Mouse (Mus musculus) midbrain, embryonic 16.5 days (tissue): Measurements from ENCODE around the gene Prkch. TPM values are rescaled to one million over a fixed set of nuclear protein-coding genes. Genes with fewer than 3 reads are reported as not detected.

ENCODE experiments used
- ATAC-seq: fragments of 200-750 bp; cut with Nextera tagmentation; 2 replicates; pipeline ENCODE4 v1.8.0; 2017; ENCODE audit warnings: moderate TSS enrichment
- H3K27ac ChIP-seq: fragments of 300-500 bp; sonication (generic); 2 replicates; pipeline ENCODE4 v1.5.1; 2014; ENCODE audit warnings: mild to moderate bottlenecking, low read length, mixed read lengths
- H3K27me3 ChIP-seq: fragments of 300-500 bp; sonication (generic); 2 replicates; pipeline ENCODE4 v1.6.1; 2014; ENCODE audit warnings: low read depth, low read length, mixed read lengths; ENCODE audit not compliant: control insufficient read depth, insufficient read depth
- H3K36me3 ChIP-seq: fragments of 300-500 bp; sonication (generic); 2 replicates; pipeline ENCODE4 v1.6.1; 2014; ENCODE audit warnings: mild to moderate bottlenecking, low read length, moderate library complexity, mixed read lengths; ENCODE audit not compliant: control insufficient read depth, insufficient read depth
- H3K4me1 ChIP-seq: fragments of 300-500 bp; sonication (generic); 2 replicates; pipeline ENCODE4 v1.6.1; 2014; ENCODE audit warnings: mild to moderate bottlenecking, low read length, mixed read lengths; ENCODE audit not compliant: control insufficient read depth, insufficient read depth
- H3K4me2 ChIP-seq: fragments of 300-500 bp; sonication (generic); 2 replicates; pipeline ENCODE4 v1.6.1; 2014; ENCODE audit warnings: mild to moderate bottlenecking, low read length, mixed read lengths
- H3K4me3 ChIP-seq: fragments of 300-500 bp; sonication (generic); 2 replicates; pipeline ENCODE4 v1.5.1; 2014; ENCODE audit warnings: low read depth, mild to moderate bottlenecking, low read length, moderate library complexity, mixed read lengths
- H3K9ac ChIP-seq: fragments of 300-500 bp; sonication (generic); 2 replicates; pipeline ENCODE4 v1.6.1; 2014; ENCODE audit warnings: low read depth, low read length, mixed read lengths
- H3K9me3 ChIP-seq: fragments of 300-500 bp; sonication (generic); replicated peaks from 2 replicates; pipeline ENCODE4 v1.6.1; 2014; ENCODE audit warnings: mild to moderate bottlenecking, low read length, mixed read lengths; ENCODE audit not compliant: control insufficient read depth, poor library complexity, severe bottlenecking
- WGBS: fragments of 180-500 bp; shearing (Covaris S2); extraction: QIAGEN DNeasy Blood & Tissue Kit; methylation state at CpG from one replicate; pipeline ENCODE4 v1.1.7; 2014; 5-methylcytosine and 5-hydroxymethylcytosine counted together
- polyA plus RNA-seq: library from polyadenylated mRNA; unstranded; fragments of >200 nt; fragmentation: Nextera tagmentation; extraction: Ambion mirVana; gene quantifications from 2 replicates; pipeline ENCODE4 v1.2.1, GENCODE M21; 2015

The Prkch gene
- polyA plus RNA-seq, 1 experiment from 2014 or later: 10.4 TPM

DNA sequence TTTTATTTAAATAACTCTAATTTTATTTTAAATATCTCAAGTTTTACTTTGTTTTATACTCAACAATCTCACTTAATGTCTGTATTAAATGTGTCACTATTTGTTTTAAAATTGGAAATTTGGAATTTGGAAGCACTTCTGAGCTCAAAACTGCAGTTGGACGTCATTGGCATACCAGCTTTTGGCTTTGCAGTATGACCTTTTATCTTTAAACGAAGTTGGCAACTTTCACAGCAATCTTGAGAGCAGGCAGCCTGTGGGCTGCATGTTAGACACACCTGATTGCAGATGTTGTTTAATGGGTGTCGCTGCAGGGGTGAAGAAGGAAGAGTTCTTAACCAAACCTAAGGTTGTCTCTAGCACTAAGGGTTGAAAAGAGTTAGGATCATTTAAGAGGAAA, 220.9 kb downstream of the Prkch start:
- Histone ChIP-seq H3K27ac (no peak overlapping the region), H3K4me2 (no peak overlapping the region), H3K4me3 (no peak overlapping the region), H3K4me1 (peaks cover 4% of the 10 kb centered on the region; the same call in 1 of the 2 replicates), H3K9me3 (no peaks in the 10 kb centered on the region), H3K9ac (no peak overlapping the region), H3K36me3 (no peaks in the 10 kb centered on the region), H3K27me3 (no peaks in the 10 kb centered on the region)
- ATAC-seq: no peak
- 59% methylated on average over 3 of the region's 3 CpGs for WGBS

- Histone ChIP-seq H3K9me3 (no peaks in the 10 kb centered on the region), H3K36me3 (no peaks in the 10 kb centered on the region), H3K27ac (no peak overlapping the region), H3K4me1 (peaks cover 7% of the 10 kb centered on the region; the same call in 1 of the 2 replicates), H3K4me3 (no peak overlapping the region), H3K4me2 (no peak overlapping the region), H3K9ac (no peak overlapping the region), H3K27me3 (no peaks in the 10 kb centered on the region)
- ATAC-seq: no peak
- 43% methylated on average over 5 of the region's 5 CpGs for WGBS
Measured at GRCm38 (mm10) chr12:73806003-73806402, 221.4 kb downstream of the Prkch start.

GRCm38 (mm10) chr12:73807228-73807627, 222.6 kb downstream of the Prkch start:
- Histone ChIP-seq H3K36me3 (no peaks in the 10 kb centered on the region), H3K27me3 (no peaks in the 10 kb centered on the region), H3K27ac (no peak overlapping the region), H3K4me3 (no peak overlapping the region), H3K9me3 (no peaks in the 10 kb centered on the region), H3K4me2 (no peak overlapping the region), H3K9ac (no peak overlapping the region), H3K4me1 (peaks cover 8% of the 10 kb centered on the region; the same call in 1 of the 2 replicates)
- WGBS: 79% methylated on average over 2 of the region's 2 CpGs
- ATAC-seq: no peak

- no peaks in the 10 kb centered on the region for H3K36me3 ChIP-seq
- no peak overlapping the region for H3K4me2 ChIP-seq
- no peak overlapping the region for H3K27ac ChIP-seq
- no peaks in the 10 kb centered on the region for H3K27me3 ChIP-seq
- no peak overlapping the region for H3K9ac ChIP-seq
- H3K4me3 ChIP-seq: no peak overlapping the region
- ATAC-seq: no peak
- peaks cover 11% of the 10 kb centered on the region; the same call in 1 of the 2 replicates for H3K4me1 ChIP-seq
- H3K9me3 ChIP-seq: no peaks in the 10 kb centered on the region
- 53% methylated on average over 13 of the region's 13 CpGs for WGBS
Measured at GRCm38 (mm10) chr12:73810041-73810795, 225.6 kb downstream of the Prkch start.

DNA sequence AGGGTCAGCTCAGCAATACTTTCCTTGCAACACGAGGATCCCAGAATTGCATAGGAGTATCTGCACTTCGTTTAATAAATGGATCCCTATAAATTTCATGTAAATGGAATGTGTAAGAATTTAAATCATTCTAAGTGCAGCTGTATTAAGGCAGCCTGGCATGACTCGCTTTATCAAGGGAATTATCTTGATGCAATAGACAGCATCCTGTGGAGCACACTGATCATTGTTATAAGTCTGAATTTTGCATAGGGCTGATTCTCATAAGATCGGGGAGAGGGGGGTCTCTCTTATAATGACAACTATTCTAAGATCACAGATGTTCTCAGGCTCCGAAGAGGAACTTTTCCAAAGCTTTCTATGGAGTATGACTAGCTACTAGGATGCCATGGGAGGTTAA, 226.3 kb downstream of the Prkch start:
- Histone ChIP-seq H3K4me3 (no peak overlapping the region), H3K36me3 (no peaks in the 10 kb centered on the region), H3K4me1 (peaks cover 11% of the 10 kb centered on the region; the same call in 1 of the 2 replicates), H3K27me3 (no peaks in the 10 kb centered on the region), H3K27ac (no peak overlapping the region), H3K9ac (no peak overlapping the region), H3K4me2 (no peak overlapping the region), H3K9me3 (no peaks in the 10 kb centered on the region)
- 50% methylated on average over 5 of the region's 5 CpGs for WGBS
- no peak for ATAC-seq

DNA sequence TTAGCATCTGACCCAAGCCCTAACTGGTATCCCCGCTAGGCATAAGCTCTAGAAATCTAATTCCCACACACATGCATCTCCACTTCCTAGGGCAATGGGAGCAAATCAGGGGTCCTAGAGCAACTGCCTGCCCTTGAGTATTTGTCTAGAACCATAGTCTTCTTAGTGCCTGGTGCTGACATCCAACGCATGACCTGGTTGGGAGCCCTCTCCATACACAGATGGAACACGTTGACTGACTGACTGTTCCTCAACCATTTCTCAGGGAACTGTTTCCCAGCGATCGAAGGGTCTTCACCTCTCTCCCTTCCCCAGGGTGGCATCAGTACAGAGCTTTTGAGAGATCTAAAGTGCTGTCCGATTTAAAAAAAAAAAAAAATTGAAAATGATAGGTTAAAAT, 227.6 kb downstream of the Prkch start:
- no peaks in the 10 kb centered on the region for H3K9me3 ChIP-seq
- no peak for ATAC-seq
- H3K4me1 ChIP-seq: peaks cover 11% of the 10 kb centered on the region; the same call in 1 of the 2 replicates
- H3K4me3 ChIP-seq: no peak overlapping the region
- H3K27me3 ChIP-seq: no peaks in the 10 kb centered on the region
- no peaks in the 10 kb centered on the region for H3K36me3 ChIP-seq
- no peak overlapping the region for H3K4me2 ChIP-seq
- no peak overlapping the region for H3K27ac ChIP-seq
- no peak overlapping the region for H3K9ac ChIP-seq
- whole genome bisulfite sequencing: 83% methylated on average over 6 of the region's 6 CpGs

DNA sequence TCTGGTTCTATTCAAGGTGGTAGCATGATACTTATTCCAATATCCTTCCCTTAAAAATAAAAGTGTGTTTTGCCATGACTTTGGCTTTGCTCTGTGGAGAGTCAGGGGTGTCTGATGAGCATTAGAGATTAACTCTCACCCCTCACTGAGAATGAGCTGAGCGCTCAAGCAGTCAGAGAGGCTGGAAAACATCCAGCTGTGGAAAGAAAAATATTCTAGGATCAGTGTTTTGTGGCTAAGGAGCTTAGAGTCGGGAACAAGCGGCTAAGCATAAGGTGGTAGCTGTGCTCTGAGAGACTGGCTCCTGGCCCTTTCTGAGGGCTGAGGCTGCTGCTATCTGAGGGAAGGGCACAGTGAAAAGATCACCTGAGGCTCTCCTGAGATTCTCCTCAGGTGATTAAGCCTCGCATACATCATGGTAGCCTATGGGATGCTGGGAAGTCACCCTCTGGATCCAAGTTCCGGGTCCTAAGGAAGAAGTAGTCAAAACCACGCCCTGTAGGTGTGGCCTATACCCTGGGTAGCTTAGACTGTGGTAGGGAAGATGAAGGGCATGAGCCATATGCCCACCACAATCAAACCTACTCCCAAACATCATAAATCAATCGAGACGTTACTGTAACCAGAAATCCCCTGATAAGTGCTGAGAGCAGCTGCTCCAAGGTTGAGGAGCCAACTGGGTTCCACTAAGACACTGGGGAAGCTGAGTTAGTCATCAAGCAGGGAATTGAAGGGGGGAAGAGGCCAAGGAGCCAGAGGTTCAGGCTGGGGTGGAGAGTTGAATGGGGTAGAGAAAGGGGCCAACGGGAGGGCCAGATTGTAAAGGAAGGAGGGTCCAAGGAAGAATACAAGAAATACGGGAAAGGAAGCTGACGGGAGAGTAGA, 228.7 kb downstream of the Prkch start:
- Histone ChIP-seq H3K4me2 (no peak overlapping the region), H3K4me1 (peaks cover 11% of the 10 kb centered on the region; the same call in 1 of the 2 replicates), H3K9me3 (no peaks in the 10 kb centered on the region), H3K27me3 (no peaks in the 10 kb centered on the region), H3K36me3 (no peaks in the 10 kb centered on the region), H3K27ac (no peak overlapping the region), H3K4me3 (no peak overlapping the region), H3K9ac (no peak overlapping the region)
- WGBS: 71% methylated on average over 11 of the region's 11 CpGs
- ATAC-seq: 0 out of 2 replicates have a peak, but pooled peaks have one; percentile 28

GRCm38 (mm10) chr12:73814056-73814735, 229.6 kb downstream of the Prkch start:
- Histone ChIP-seq H3K4me1 (peaks cover 11% of the 10 kb centered on the region; the same call in 1 of the 2 replicates), H3K9ac (no peak overlapping the region), H3K9me3 (no peaks in the 10 kb centered on the region), H3K27me3 (no peaks in the 10 kb centered on the region), H3K4me2 (no peak overlapping the region), H3K4me3 (no peak overlapping the region), H3K36me3 (no peaks in the 10 kb centered on the region), H3K27ac (no peak overlapping the region)
- no peak for ATAC-seq
- 92% methylated on average over 5 of the region's 5 CpGs for WGBS
